Mouse (Mus musculus) induced T-regulatory cell, adult 2 months (primary cell): ENCODE measurements around the gene Catsper1.

Experiments
- DNase-seq: peaks from one replicate; pipeline ENCODE4 v3.0.0-alpha.2; 2012; ENCODE audit warnings: low read depth

Catsper1 gene

DNA sequence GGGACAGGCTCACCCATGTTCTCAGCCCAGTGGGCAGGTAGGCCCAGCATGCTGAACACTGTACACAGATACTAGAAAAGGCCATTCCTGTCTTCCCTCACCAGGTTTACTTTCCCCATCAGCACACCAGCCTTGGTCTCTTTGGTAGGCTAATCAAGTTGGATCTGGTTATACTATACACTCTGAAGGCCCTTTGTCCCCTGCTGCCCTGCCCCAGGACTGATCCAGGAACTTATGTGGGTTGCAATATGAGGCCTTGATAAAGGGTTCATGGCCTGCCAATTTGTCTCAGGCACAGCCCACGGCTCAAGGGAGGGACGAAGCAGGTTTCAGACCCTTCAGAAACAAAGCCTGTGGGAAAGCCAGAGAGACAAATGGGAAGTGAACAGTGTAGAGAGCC is 18.1 kb downstream of the Catsper1 start:
- DNase-seq = no peak

DNA sequence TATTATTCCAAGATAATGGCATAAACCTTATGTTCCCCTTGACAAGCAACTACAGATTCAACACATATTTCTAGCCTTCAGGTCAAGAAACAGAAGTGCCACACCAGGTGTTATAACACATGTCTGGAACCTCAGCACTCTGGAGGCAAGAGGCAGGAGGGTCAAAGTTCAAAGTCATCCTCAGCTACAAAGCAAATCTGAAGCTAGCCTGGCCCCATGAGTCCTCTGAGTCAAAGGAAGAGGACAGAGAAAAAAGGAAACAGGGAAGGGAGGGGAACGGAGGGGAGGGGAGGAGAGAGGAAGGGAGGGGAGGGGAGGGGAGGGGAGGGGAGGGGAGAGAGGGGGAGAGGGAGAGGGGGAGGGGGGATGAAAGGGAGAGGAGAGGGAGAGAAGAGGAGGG is 20.5 kb downstream of the Catsper1 start:
- peak; percentile 29 for DNase-seq

DNA sequence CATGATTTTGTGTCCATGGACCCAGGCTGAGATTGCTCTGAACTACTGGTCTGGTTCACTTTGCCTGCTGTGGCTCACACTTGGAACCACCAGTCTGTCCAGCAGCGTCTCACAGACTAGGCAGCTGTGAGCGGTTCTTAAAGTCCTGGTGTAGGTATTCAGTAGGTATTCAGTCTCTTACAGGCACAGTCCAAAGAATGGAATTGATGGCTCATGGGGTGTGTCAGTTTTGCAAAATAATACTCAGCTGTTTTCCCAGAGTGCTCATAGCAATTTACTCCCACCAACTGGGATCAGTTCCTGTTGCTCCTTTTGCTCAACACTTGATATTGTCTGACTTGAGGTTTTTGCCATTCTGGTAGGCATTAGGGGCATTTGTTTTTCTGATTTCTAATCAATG is 26.6 kb downstream of the Catsper1 start:
- no peak for DNase-seq

DNA sequence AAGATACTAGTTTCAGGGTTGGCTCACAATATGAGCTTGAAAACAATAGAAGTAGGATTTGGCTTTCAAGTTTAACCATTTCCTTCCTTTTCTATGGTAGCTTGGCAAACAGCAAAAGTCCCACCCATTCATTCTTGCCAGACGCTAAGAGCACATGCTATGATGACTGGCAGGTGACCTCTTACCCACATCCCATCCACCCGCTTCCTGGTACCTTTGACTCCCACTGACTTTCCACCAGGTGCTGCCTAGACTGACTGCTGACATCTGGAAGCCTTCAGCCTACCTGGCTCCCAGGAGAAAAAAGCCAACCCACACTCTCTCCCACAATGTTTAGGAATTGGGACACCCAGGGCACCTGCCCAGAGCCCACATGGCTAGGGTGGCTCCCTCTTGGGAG is 28.6 kb downstream of the Catsper1 start:
- DNase-seq = peak; percentile 69

DNA sequence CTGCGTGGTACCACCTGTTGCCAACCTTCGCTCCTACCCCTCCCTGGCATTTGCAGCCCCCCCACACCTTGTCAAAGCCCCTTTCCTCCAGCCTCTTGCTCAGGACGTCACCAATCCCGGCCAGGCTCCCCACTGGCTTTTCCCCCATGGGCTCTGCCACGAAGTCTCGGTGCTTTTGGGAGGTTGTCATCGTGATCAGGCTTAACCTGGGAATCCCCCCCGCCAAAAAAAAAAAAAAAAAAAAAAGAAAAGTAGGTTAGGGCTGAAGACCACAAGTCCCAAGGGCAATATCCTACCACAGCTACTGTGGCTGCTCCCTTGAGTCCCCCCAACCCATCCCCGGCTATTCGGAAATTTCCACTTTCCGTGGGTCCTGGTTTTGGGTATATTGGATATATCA is 30.2 kb downstream of the Catsper1 start:
- DNase-seq = no peak

DNA sequence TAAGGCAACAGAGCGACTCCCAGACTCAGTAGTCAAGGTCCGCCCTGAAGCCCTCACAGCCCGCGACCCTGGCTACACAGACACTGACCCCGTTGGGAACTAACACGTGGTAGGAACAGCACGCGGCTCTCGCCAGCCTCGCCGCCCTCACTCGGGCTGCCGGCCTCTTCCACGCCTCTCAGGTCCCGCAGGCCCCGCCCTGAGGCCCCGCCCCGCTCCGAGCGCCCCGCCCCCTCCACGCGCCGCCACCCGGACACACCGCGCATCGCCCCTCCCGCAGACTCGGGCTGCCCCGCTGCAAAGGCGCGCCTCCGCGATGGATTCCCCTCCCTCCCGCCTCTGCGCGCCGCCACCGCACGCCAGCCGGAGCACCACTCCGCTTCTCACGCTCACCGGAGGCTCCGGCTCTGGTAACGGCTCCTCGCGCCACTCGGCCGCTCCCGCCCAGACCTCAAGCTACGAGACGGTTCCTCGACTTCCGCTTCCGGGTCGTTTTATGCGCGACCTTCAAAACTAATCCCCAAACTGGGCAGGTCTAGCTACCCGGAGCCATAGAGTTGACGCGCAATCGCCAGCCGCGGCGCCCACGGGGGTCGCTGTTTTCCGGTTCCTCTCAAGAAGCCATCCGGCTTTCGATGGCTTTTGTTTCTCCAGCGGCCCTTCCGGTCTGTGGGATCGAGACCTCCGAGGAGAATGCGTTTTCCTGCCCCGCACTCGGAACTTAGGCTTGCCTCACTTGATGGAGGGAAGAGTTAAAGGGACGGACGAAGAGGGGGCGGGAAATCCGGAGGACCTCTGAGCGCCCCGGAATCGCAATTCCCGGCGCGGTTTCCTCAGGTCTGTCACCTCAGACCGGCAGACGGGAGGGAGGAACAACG is 30.9 kb downstream of the Catsper1 start, which contains the start of gene Eif1ad:
TSS of gene Eif1ad (plus strand) at position 567 of the 878 bp plus-strand sequence.
- peak; percentile 99 for DNase-seq

DNA sequence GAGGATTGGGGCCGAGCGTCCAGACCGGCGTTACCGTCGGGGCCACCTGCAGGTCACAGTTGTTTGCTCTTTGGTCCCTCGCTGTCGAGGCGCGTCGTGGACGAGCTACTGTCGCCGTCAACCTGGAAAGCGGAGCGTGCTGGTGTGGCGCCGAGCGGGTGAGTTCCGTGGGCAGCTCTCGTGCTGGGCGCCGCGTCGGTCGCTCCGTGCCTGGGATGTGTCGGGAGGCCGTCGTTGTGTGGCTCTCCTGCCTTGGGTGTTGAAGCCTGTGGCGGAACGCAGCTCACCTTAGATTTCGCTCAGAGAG is 31.5 kb downstream of the Catsper1 start, which contains the start of gene Banf1:
TSS of gene Banf1 (minus strand) at position 116 of the 307 bp plus-strand sequence.
- DNase-seq = no peak

DNA sequence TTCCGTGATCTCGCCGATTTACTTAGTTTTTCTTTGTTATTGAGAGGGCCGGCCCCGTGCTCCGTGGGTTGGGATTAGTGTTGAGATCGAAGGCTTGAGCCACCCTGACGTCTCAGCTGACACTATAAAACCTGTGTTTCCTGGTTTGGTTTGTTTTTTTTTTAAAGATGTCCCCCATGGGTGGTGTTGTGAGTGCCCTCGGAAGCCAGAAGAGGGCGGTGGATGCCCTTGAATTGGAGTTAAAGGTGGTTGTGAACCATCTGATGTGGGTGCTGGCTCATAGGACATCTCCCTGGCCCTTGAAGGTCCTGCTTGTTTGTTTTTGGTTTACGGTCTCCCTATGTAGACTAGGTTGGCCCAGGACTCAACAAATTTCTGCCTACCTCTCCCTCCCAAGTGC is 31.9 kb downstream of the Catsper1 start:
- peak; percentile 75 for DNase-seq

DNA sequence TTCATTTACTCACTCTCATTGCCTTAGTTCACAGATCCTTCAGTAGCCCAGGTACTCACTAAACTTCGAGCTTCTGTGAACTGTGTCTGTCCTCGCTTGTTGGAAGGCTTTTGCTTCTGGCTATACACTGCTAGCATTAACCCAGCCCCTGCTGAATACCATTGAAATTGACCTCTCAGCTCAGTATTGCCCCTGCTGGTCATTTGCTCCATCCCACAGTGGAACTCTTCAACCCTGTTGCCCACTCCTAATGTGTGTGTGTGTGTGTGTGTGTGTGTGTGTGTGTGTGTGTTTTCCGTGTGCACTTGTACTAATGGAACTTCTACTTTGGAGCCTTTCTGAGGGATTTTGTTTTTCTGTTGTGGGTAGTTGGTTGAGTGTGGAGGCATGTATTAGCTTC is 35.4 kb downstream of the Catsper1 start:
- no peak for DNase-seq

DNA sequence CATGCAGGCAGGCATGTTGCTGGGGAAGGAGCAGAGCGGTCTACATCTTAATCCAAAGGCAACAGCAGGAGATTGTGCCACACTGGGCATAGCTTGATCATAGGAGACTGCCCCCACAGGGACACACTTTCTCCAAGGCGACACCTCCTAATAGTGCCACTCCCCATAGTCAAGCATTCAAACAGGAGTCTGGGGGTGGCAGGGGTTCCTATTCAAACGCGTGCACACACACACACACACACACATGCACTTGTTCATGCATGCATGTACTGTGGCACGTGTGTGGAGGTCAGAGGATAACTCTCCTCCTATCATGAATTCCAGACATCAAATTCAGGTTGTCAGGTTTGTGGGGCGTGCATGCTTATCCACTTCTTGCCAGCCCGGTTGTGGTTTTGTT is 37.2 kb downstream of the Catsper1 start:
- no peak for DNase-seq

DNA sequence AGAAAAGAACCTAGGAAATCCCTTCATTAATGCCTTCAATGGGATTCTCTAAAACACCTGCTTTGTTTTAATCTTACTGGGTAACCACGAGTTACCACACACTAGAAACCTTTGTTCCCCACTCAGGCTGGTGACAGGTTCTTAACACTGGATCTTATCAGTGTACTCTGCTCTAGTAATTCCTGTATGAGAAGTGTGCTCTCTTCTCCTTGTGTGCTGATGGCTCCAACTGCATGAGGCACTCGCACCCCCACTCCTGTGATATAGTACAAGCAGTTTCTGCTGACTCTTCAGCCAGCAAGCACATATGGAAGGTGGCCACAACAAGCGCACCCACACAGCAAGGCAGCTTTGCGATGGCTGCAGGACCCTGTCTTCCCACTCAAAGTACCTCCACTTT is 38.6 kb downstream of the Catsper1 start:
- DNase-seq = no peak

DNA sequence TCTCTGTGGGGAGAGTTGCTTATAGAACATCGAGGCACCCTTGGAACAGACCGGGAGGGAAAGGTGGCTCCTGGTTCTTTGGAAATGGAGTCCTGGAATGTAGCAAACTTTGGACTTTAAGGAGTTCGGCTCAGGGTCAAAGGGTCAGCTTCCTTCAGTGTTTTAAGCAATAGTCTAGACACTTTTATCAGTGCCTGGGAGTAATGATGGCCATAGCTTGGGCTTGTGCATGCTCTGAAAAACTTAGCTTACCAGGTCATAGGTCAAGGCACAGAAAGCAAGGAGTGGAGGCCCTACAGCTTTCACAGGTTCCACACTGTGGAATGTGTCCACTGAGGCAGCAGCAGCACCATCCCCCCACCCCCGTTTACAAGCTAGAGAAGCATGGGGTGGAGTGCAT is 39.2 kb downstream of the Catsper1 start:
- no peak for DNase-seq

DNA sequence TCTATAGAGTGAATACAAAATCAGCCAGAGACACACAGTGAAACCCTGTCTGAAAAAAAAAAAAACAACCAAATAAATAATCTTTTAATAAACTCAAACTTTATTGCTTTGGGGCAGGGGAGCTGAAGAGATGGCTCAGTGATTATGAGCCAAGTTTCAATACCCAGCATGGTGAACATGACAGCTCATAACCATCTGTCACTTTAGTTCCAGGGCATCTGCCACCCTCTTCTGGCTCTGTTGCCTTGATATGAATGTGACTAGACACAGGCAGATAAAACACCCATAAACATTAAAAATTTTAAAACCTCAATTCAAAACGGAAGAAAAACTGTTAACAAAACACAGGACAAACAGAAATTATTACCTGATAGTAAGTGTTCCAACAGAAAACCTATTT is 41.9 kb downstream of the Catsper1 start:
- no peak for DNase-seq

DNA sequence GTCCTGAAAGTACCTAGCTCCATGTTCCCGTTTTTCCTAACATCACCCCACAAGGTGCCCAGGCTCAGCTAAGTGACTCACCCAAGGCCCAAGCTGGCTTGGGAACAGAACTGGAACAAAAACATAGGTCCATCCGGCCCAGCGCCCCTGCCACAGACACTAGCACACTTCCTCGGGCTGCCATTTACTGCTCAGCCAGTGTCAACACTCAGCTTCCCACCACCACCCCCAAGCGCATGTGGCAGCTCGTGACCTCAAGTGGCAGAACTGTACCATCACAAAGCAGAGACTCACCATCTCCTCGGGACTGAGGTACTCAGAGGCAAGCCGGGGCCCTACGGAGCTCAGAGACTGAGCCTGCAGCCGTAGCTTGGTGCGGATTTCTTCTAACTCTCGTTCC is 47.8 kb downstream of the Catsper1 start:
- DNase-seq = no peak

DNA sequence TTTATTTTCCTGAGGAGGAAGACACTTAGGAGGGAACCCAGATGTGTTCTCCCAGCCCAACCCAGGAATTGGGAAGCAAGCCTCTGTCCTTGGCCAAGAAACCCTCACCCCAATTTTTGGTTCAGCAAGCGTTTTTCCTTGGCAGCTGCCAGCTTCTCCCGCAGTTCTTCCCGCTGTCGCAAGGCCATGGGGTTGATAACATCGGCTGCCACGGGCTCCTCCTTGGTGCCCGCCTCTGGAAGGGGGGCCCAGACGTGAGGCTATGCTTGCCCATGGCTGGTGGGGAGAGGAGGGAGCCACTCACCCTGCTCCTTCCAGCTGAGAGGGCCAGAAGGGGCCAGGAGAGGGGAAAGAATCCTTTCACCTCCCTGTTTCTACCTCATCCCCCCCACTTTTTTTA is 49.2 kb downstream of the Catsper1 start:
- DNase-seq = no peak

DNA sequence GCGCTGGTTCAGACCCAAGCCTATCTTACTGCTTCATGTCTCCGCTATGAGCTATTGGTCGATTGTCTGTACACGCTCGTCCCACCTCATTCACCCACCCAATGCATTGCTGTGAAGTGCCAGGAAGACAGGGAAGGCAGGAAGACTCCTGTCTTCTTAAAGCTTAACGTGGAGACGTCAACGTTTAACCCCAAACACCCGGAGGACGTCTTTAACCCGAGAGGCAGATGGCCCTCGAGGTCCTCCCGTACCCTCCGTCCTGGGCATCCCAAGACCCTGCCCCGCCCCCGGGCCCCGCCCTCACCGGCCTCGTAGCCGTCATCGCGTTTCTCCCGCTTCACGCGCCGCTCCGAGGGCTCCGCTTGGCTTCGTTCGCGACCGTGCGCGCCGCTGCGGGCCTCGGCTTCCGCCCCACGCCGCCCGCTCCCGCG is 52.5 kb downstream of the Catsper1 start:
- DNase-seq = no peak

DNA sequence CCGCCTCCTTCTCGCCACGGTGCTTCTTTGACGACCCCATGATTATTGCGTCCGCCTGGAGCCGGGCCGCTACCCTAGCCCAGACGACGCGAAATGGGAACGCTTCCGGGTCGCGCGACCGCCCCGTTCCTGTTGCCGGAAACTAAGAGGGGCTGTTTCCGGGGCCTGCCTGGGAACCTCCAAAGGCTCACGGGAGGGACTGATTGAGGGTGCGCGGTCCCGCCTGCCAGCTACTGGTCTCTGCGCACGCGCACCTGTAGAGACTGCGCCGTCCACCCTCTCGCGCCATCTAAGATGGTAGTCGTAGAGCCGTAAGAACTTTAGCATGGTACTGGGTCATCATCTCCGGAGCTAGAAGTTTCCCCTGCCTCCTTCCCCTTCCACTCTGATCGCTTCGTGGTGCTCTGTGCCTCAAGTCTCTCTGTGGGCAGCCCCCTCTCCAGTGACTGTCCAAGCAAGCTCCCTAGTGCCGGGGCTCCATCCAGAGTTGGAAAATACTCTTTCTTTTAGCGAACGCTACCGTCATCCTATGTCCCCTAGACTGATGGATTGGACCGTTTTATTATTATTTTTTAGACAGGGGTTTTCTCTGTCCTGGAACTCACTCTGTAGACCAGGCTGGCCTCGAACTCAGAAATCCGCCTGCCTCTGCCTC is 53.2 kb downstream of the Catsper1 start, which contains the start of gene Sart1:
TSS of gene Sart1 (minus strand) at position 116 of the 655 bp plus-strand sequence.
- peak; percentile 97 for DNase-seq

DNA sequence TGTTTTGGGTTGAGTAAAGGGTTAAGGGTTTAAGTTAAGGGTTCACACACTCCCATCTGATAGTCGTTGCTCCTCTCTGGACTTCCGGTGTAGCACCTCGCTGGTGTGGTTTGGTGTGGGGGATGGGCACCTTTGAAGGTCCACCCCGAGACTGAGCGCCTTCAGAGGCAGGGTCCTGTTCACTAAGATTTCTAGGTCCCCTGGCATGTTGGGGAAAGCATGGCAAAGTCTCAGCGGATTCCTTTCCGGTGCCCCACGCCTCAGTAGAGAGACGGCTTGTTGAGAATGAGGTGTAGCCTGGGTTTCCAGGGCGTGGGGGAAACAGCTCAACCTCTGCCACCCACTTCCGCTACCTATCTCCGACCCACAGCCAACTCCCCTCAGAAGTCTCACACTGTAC is 54.1 kb downstream of the Catsper1 start:
- peak; percentile 91 for DNase-seq

DNA sequence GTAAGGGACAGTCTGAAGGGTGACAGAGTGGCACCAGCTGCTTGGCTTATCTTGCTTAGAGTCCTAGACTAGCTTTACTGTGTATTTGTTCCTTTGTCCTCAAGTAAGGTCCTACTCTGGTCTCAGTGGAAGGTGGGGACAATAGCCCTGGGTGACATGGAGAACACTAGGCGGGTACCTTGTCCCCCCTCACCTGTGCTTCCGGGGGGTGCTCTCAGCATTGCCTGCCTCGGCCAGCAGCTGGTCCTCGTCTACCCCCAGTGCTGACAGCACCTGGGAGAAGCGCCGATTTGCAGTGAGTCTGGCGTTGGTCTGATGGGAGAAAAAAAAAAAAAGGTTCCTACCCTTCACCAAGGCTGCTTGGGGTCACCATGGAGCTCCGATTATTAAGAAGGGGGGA is 54.9 kb downstream of the Catsper1 start:
- DNase-seq = no peak

DNA sequence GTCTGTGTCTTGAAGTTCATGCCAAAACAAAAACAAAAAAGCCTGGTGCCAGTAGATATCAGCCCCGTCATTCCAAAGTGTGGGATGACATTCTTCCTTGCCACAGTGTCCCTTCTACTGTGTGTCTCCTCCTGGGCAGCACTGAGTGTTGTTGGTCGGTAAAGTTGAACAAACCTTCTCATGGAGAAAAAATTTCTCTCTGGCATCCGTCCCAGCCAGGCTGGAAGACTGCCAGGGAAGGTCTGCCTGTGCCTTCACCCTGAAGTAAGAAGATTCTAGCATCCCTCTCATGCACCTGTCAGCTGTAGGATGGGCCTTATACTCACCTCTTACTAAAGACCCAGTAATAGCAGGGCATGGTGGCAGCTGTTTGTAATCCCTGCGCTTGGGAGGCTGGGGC is 57.4 kb downstream of the Catsper1 start:
- DNase-seq = no peak
